Comparison of ENCODE assay signal across 8 mouse cellular contexts in the genomic region with DNA sequence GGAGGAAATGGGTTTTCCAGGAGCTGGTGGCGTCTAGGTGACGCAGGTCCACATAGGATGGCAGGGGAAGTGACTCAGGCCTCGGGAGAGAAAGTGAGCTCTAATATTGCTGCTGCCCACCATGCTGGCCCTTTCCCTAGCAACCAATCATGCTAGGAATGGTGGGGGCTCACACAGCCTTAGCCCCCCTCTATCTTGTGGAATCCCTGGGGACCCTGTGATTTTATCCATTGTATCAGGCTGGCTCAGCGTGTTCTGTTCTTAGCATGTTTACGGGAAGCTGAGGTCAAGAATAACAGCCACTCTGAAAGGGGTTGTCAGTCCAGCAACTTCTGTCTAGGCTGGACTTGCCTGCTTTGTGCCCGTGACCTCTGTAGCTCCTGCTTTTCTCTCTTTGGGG. TPM values are rescaled to one million over a fixed set of nuclear protein-coding genes. Genes with fewer than 3 reads are reported as not detected.
DNase-seq lines count a peak whose midpoint lies in the region; ATAC-seq and TF ChIP-seq lines count a peak whose summit lies in the region.

No protein-coding gene starts in this region.

- no peak overlapping the region for H3K9ac ChIP-seq in liver, adult 2 months (ENCODE audit: low read depth, low read length)
- no peak overlapping the region for H3K9ac ChIP-seq in heart, postnatal 0 days (replicated peaks; ENCODE audit: low read depth, low read length)
- 0 out of 2 replicates have a peak overlapping the region, but pooled peaks have one; percentile 1 for H3K9ac ChIP-seq in limb, embryonic 13.5 days

- WGBS in liver, adult 2 months = 77% methylated on average over 6 of the region's 6 CpGs
- 53% methylated on average over 6 of the region's 6 CpGs for WGBS in heart, postnatal 0 days
- WGBS in limb, embryonic 13.5 days = 71% methylated on average over 6 of the region's 6 CpGs
- WGBS in small intestine, adult 2 months = 83% methylated on average over 6 of the region's 6 CpGs

- TF ChIP-seq POLR2A in liver, adult 2 months (IDR thresholded peaks at IDR 0.05; ENCODE audit: extremely low read depth, insufficient read depth, low read length) = no peak
- no peak for TF ChIP-seq POLR2A in small intestine, adult 2 months (IDR thresholded peaks at IDR 0.05; ENCODE audit: low read depth, low read length)

- H3K27me3 ChIP-seq in liver, adult 2 months (ENCODE audit: control insufficient read depth, insufficient read depth, low read length) = no peaks in the 10 kb centered on the region
- H3K27me3 ChIP-seq in heart, postnatal 0 days (ENCODE audit: control insufficient read depth, insufficient read depth, low read length) = no peaks in the 10 kb centered on the region
- H3K27me3 ChIP-seq in limb, embryonic 13.5 days = no peaks in the 10 kb centered on the region
- H3K27me3 ChIP-seq in small intestine, adult 2 months (ENCODE audit: control insufficient read depth, insufficient read depth, low read length) = no peaks in the 10 kb centered on the region

- no peak overlapping the region for H3K4me2 ChIP-seq in heart, postnatal 0 days (ENCODE audit: low read depth, low read length)
- H3K4me2 ChIP-seq in limb, embryonic 13.5 days (replicated peaks) = no peak overlapping the region

- H3K79me2 ChIP-seq in liver, adult 2 months (ENCODE audit: control insufficient read depth, insufficient read depth, low read length) = no peaks in the 10 kb centered on the region

- no peaks in the 10 kb centered on the region for H3K9me3 ChIP-seq in heart, postnatal 0 days (replicated peaks; ENCODE audit: control insufficient read depth, low read length)
- H3K9me3 ChIP-seq in limb, embryonic 13.5 days = no peaks in the 10 kb centered on the region

- TF ChIP-seq EP300 in heart, postnatal 0 days (IDR thresholded peaks at IDR 0.05; ENCODE audit: low read depth) = peak; percentile 69; the same call in 1 of the 2 replicates

- H3K4me3 ChIP-seq in liver, adult 2 months (ENCODE audit: insufficient read depth, low read depth, low read length) = no peak overlapping the region
- no peak overlapping the region for H3K4me3 ChIP-seq in heart, postnatal 0 days (ENCODE audit: low read depth, low read length)
- H3K4me3 ChIP-seq in limb, embryonic 13.5 days = no peak overlapping the region
- no peak overlapping the region for H3K4me3 ChIP-seq in small intestine, adult 2 months (ENCODE audit: low read depth, low read length)

- DNase-seq in liver, adult 2 months (ENCODE audit: extremely low read depth, low read depth, low spot score) = no peak
- no peak for DNase-seq in liver
- peak; percentile 38 for DNase-seq in heart, postnatal 0 days (ENCODE audit: low spot score)
- no peak for DNase-seq in embryo, embryonic 10 days (ENCODE audit: low spot score)
- DNase-seq in layer of hippocampus, postnatal 36 days = no peak
- no peak for DNase-seq in right cerebral cortex, postnatal 36 days (ENCODE audit: low spot score in 2 of 2)

- ATAC-seq in heart, postnatal 0 days (ENCODE audit: insufficient read depth, low read depth) = peak; percentile 19; the same call in 1 of the 2 replicates
- ATAC-seq in limb, embryonic 13.5 days (ENCODE audit: low FRiP score, low read depth) = no peak

- peaks cover 8% of the 10 kb centered on the region for H3K4me1 ChIP-seq in liver, adult 2 months (ENCODE audit: control insufficient read depth, insufficient read depth, low read length)
- peaks cover 31% of the 10 kb centered on the region for H3K4me1 ChIP-seq in heart, postnatal 0 days (ENCODE audit: control insufficient read depth, insufficient read depth)
- peaks cover 45% of the 10 kb centered on the region for H3K4me1 ChIP-seq in limb, embryonic 13.5 days
- peaks cover 4% of the 10 kb centered on the region for H3K4me1 ChIP-seq in small intestine, adult 2 months (ENCODE audit: control insufficient read depth, insufficient read depth, insufficient read length, low read length)

- no peak for TF ChIP-seq CTCF in liver, adult 2 months (IDR thresholded peaks at IDR 0.05; ENCODE audit: low read depth, low read length)
- TF ChIP-seq CTCF in heart, postnatal 0 days (IDR thresholded peaks at IDR 0.05; ENCODE audit: low read depth) = no peak
- no peak for TF ChIP-seq CTCF in small intestine, adult 2 months (IDR thresholded peaks at IDR 0.05; ENCODE audit: extremely low read depth, insufficient read length, insufficient replicate concordance, low read depth, low read length)

- H3K27ac ChIP-seq in liver, adult 2 months (replicated peaks; ENCODE audit: insufficient read depth, low read depth, low read length) = peak overlapping the region; percentile 71
- H3K27ac ChIP-seq in heart, postnatal 0 days (ENCODE audit: low read depth) = peak overlapping the region; percentile 80
- H3K27ac ChIP-seq in limb, embryonic 13.5 days = no peak overlapping the region; the same call in 1 of the 2 replicates
- H3K27ac ChIP-seq in small intestine, adult 2 months (ENCODE audit: insufficient read depth, low read depth, low read length) = peak overlapping the region; percentile 57

- H3K36me3 ChIP-seq in liver, adult 2 months (ENCODE audit: control insufficient read depth, insufficient read depth, low read length) = no peaks in the 10 kb centered on the region
- H3K36me3 ChIP-seq in heart, postnatal 0 days (replicated peaks; ENCODE audit: control insufficient read depth, insufficient read depth, low read length) = no peaks in the 10 kb centered on the region
- H3K36me3 ChIP-seq in limb, embryonic 13.5 days = no peaks in the 10 kb centered on the region
- H3K36me3 ChIP-seq in small intestine, adult 2 months (ENCODE audit: control insufficient read depth, insufficient read depth, low read length) = 0 out of 2 replicates have a peak, but pooled peaks cover 3% of the 10 kb centered on the region

RNA-seq across cellular contexts. Expression of gene Adgrg3, which starts 18.5 kb away (rescaled TPM):
- total RNA-seq in liver, adult 2 months (2014; rRNA removed) = 3.0 and 5.0 TPM in 2 replicates
- polyA plus RNA-seq in liver, adult 2 months (2012; rRNA removed) = 4.4 and 8.5 TPM in 2 replicates
- total RNA-seq in heart, postnatal 0 days (2014; rRNA removed; ENCODE audit: low replicate concordance) = 4.4 and 5.4 TPM in 2 replicates
- polyA plus RNA-seq in heart, postnatal 0 days (2015; fragmentation: Nextera tagmentation; extraction: Ambion mirVana) = 2.7 and 2.8 TPM in 2 replicates
- polyA plus RNA-seq in limb, embryonic 13.5 days (2015; fragmentation: Nextera tagmentation; extraction: Ambion mirVana) = 3.0 and 3.3 TPM in 2 replicates
- polyA plus RNA-seq in small intestine, adult 2 months (2012; rRNA removed) = 3.5 and 7.6 TPM in 2 replicates
- under 1 TPM; 0.17 to 0.66 TPM for total RNA-seq in layer of hippocampus, postnatal 36 days (2021)

RNA-seq across cellular contexts. Expression of gene Adgrg1, which starts 24.5 kb away (rescaled TPM):
- 0.55 and 2.3 TPM in 2 replicates for total RNA-seq in liver, adult 2 months (2014; rRNA removed)
- 3.0 and 4.2 TPM in 2 replicates for polyA plus RNA-seq in liver, adult 2 months (2012; rRNA removed)
- total RNA-seq in heart, postnatal 0 days (2014; rRNA removed; ENCODE audit: low replicate concordance) = 8.0 and 19.2 TPM in 2 replicates
- 5.6 and 6.6 TPM in 2 replicates for polyA plus RNA-seq in heart, postnatal 0 days (2015; fragmentation: Nextera tagmentation; extraction: Ambion mirVana)
- 7.9 and 8.7 TPM in 2 replicates for polyA plus RNA-seq in limb, embryonic 13.5 days (2015; fragmentation: Nextera tagmentation; extraction: Ambion mirVana)
- polyA plus RNA-seq in small intestine, adult 2 months (2012; rRNA removed) = 32.3 and 36.4 TPM in 2 replicates
- total RNA-seq in layer of hippocampus, postnatal 36 days (2021) = 100 to 1,000 TPM in 1 of 2 experiments, 10 to 100 TPM in 1; 79.5 to 104 TPM

RNA-seq across cellular contexts. Expression of gene Drc7, which starts 55.9 kb away (rescaled TPM):
- total RNA-seq in liver, adult 2 months (2014; rRNA removed) = not detected in 2 replicates
- not detected in 2 replicates for polyA plus RNA-seq in liver, adult 2 months (2012; rRNA removed)
- total RNA-seq in heart, postnatal 0 days (2014; rRNA removed; ENCODE audit: low replicate concordance) = not detected in 2 replicates
- polyA plus RNA-seq in heart, postnatal 0 days (2015; fragmentation: Nextera tagmentation; extraction: Ambion mirVana) = 0.12 TPM in 1 of 2 replicates, not detected in the other
- not detected in 2 replicates for polyA plus RNA-seq in limb, embryonic 13.5 days (2015; fragmentation: Nextera tagmentation; extraction: Ambion mirVana)
- not detected in 2 replicates for polyA plus RNA-seq in small intestine, adult 2 months (2012; rRNA removed)
- 1 to 10 TPM; 1.1 to 2.7 TPM for total RNA-seq in layer of hippocampus, postnatal 36 days (2021)
